Mouse (Mus musculus) cerebellum, adult 18-20 months (tissue): ENCODE data around the gene Ldlrad3.

Experiments
- DNase-seq, 2 experiments: peaks; one replicate each; pipeline ENCODE4 v3.0.0; 2021

Gene Ldlrad3

DNA sequence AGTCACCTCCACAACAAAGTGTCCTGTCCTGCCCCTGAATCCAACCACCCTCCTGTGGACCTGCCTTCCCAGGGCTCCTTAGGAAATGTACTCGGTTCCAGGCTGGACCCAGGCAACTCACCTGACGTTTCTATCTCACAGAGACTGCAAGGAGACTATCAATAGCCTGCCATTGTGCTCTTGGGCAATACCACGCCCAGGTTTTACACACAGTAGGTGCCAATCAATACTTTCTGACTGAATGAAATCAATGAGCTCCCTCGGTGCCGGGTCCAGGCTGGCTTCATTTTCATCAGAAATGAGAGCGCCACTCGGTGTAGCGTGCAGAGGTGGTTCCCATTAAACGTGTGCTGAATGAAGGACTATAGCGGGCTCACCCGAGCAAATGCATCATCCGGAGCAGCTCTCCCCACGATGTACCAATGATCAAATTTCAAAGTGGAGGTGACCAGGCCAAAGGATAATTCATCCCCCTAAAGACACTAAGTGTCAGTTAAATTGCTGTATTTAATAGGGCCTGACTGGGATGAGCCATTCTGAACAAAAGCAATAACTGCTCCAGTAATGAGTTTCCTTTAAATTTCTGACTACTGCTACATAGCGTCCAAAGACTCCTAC, 43.4 kb downstream of the Ldlrad3 start:
- DNase-seq, result no peak

GRCm38 (mm10) chr2:102142197-102142623, 44.0 kb downstream of the Ldlrad3 start:
- DNase-seq, result no peak

DNA sequence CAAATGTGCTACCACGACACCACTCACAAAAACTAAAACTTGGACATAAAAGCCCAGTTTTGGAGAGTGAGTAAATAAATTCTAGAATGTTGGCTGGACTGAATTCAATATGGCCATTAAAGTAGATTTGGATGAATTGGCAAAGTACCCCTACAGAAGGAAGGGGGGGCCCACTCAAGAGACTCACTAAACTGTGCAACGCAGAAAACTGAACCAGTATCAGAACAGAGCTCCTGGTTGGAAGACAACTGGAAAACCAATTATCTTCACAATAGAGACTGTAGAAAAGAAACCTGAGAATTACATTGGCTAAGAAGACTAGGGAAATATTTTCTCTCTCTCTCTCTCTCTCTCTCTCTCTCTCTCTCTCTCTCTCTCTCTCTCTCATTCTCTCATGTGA, 45.0 kb downstream of the Ldlrad3 start:
- no peak for DNase-seq

DNA sequence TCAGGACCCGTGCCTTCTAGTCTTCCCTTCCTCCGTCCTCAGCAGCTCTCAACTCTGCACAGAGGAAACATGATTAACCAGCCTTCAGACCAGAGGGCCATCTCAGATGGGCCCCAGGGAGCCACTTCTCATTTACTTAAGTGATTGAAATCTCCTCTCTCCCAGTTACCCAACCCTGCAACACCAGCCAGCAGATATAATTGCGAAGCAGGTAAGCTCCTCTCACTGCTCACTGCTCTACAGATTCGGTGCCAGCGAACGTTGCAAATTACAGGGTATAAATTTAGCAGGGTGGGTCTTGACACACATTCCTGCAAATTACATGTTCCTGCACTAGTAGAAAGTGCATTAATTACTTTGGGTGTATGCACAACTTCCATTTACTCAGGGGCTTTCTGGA, 48.3 kb downstream of the Ldlrad3 start:
- no peak for DNase-seq

DNA sequence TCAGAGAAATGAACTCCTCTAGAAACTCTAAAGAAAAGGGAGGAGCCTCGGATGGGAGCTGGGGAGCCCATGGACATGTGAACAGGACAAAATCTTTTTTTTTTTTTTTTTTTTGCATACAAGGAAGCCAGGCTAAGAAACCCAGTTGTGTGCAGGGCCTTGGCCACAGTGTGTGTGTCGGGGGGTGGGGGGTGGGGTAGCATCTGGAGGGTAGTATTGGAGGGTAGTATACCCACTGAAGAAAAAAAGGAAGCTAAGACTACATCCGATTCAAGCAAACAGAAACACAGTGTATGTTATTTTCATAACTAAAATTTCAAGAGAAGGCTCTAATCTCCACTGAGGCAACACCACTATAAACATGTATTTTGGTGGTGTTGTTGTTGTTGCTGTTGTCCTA, 50.0 kb downstream of the Ldlrad3 start:
- DNase-seq, result no peak

DNA sequence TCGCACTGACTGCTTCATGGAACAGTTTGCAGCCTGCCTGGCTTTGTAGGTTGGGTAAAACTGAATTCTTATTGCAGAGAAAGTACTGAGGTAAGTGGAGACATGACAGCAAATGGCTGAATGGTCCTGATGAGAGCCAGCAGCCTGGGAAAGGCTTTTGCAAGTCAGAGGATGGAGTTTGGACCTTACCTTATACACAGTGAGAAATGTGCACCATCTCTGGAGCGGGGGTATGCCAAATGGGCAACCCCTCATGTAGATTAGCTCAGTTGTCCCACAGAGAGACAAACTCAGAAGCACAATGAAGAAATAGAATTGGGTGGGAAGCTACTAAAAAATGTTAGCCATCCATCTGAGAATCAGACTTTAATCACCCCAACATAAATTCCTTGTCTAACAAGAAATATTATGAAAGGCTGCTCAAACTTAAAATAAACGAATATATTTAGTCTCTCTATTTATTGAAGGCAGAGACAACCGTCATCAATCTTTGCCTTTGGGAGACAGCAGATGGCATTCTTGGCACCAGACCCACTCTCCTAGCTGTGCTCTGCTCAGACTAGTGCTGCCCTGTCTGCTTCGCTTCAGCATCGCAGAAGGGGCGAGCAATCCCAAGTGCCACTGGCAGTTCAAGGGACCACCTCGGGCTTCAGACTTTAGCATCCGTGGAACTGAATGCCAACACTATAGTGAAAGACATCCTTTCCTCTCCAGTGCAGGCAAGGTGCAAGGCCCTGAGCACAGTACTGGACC, 51.5 kb downstream of the Ldlrad3 start:
- DNase-seq, result peak; percentile 91 to 96

- no peak for DNase-seq
Observed at GRCm38 (mm10) chr2:102132945-102133558, 53.1 kb downstream of the Ldlrad3 start.

DNA sequence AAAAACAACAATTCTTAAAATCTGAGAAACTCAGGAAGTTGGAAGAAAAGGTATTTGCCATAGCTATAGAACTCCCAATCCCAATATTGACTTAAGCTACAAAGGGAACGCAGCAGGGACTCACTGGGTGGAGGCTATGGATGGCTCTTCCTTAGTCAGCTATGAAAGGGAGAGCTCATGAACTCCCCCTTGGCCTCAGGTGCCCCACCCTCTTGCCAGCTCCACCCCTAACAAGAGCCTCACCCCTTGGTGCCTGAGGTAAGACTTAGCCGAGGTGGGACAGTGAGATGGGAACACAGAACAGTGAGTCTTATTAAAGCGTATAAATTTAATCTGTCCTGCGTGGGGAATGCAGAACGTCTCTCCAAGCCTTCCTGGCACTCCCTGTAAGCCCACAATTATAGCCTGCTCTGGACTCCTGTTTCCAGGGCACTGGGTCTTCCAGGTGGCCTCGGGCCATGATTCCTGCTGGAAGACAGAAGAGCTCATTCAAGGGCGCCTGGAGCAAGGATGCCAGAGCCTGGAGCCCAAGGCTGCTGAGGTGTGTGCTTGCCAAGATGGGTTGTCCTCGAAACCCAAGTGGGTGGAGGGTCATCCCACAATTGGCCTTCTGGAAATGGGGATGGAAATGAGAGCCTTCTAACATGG, 55.9 kb downstream of the Ldlrad3 start:
- DNase-seq, result peak; percentile 62 to 76

- DNase-seq, result no peak
Observed at GRCm38 (mm10) chr2:102129235-102129634, 57.0 kb downstream of the Ldlrad3 start.

DNA sequence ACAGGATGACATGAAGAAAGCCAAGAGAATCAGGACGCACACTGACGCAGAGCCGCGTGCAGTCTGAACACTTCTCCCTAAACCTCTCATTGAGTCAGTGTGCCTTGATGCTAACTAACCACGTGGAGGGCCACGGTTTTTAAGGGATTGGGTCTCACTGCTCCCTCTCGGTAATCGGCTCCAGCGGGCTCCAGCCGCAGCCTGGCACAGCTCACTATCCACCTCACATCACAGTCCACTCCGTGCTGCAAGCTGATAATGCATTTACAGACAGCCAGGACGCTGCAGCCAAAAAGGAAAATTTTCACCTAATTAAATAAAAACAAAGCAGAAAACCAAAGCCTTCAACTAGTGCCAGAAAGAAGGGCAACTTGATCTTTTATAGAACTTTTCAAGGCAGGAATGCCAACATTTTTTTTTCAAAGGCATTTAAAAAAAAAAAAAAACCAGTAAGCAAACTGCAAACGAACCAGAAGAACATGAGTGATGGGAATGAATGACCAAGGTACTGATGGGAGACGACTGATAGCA, 57.6 kb downstream of the Ldlrad3 start:
- DNase-seq, result no peak

DNA sequence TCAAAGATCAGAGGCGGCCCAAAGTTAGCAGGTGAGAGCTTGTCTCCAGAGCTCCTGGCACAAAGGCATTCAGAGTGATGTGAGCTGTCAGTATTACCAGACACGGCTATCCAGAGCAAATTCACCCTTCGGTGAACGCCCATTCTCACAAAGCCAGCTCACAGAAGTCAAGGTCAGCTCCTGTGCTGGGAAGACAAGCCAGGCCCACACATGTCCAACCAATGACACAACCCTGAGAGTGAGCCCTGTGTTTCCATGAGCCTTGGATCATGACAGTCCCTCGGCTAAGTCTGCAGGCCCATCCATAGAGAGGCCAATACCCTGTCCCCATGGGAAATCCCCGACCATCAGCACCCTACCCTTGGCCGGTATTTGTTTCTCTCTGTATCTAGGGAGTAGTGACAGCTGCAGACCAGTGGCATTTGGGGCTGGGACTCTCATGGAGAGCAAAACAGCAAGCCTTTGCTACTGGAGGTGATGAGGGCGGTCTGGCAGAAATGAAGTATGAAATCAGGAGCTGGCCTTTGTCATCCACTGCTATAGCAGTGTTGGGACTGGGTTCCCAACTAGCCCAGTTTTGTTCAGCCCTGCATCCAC, 58.3 kb downstream of the Ldlrad3 start:
- DNase-seq, result no peak

DNA sequence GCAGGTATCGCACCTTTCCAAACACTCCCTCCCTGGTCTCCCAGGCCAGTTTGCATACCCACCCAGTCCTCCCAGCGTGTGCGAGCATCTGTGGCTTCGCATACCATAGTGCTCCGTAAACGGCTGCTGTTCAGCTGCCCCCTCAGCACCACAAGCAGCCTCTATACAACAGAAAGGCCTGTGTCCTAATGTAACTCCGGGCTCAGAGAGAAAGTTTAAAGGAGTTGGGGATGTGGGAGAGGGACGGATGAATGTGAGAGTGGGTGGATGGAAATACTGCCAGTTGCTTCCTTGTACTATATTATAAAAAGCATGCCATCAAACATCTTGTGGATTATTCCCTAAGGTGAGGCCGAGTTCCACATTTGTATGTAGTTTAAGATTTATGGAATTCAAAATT, 59.0 kb downstream of the Ldlrad3 start:
- no peak for DNase-seq

- peak in 1 of 2 experiments; percentile 40 for DNase-seq
Observed at GRCm38 (mm10) chr2:102126076-102126475, 60.1 kb downstream of the Ldlrad3 start.

DNA sequence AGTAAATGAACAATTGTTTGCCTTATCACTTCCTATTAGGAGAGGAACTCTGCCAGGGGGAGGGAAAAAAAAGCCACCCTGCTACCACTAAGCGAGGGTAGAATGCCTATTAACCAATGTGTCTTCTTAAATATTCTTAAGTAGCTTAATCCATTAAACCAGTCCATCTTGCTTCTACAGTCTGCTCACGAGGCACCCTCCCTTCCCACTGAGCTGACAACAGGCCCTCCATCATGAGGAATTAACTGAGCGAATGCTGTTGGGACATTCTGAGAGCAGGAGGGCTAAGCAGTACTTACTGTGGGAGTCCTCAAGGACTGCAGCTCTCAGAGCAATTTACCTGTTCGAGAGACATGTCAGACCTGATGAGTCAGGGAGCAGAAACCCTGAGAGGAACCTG, 61.1 kb downstream of the Ldlrad3 start:
- no peak for DNase-seq

- DNase-seq, result peak in 1 of 2 experiments; percentile 37
Observed at GRCm38 (mm10) chr2:102122146-102122515, 64.1 kb downstream of the Ldlrad3 start.

- DNase-seq, result peak; percentile 59 to 60
Observed at GRCm38 (mm10) chr2:102121440-102122145, 64.6 kb downstream of the Ldlrad3 start.

DNA sequence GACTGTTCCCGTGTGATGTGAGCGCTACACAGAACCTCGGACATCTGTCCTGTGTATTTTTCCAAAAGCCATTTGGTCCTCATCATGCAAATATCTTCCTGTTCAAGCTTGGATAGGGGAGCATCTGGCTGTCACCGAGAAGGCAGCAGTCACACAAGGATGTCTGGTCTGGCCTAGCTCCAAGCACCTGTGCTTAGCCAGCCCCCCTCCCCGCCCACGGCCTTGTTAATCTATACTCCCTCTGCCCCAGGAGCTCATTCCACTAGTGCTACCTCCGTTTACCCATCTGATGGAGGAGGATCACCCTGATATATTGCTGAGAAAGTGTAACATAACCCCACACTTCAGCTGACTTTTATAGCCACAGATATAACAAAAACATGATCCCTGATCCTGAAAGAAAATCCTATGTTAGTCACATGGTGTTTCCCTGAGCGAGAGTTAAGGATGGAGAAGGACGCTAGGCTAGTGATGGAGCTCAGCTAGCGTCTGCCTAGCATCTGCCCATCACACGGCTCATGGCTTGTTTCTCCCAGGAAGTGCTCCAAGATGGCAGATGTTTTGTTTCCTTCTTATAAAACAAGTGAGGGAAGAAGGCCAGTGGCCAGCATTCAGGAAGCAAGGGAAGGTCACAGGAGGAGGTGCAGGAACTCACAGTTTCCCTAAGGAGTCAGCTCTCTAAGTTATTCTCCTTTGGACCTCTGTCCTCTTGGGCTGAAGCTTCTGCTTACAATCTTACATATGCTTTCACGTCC, 66.3 kb downstream of the Ldlrad3 start:
- DNase-seq, result no peak

DNA sequence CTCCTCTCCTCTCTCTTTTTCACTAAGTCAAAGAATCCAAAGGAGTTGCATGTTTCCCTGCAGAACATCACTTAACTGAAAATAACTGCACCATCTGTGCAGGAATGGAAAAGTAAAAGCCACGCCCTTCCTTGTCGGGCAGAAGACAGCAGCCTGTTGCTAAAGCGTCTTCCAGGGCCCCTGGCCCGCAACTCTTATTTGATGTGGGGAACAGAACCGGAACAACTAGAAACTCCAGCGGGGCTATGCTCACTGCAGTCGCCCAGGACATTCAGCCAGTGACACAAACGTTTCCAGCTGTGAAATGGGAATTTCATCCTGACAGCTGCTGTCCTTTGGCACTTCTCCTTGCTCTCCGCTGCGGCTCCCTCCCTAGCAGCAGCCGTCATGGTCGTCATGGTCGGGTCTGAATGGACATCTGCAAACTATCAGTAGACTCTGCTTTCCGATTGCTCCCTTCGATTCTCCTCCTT, 67.2 kb downstream of the Ldlrad3 start:
- DNase-seq, result no peak

GRCm38 (mm10) chr2:102117402-102117760, 68.8 kb downstream of the Ldlrad3 start:
- peak in 1 of 2 experiments; percentile 41 for DNase-seq

DNA sequence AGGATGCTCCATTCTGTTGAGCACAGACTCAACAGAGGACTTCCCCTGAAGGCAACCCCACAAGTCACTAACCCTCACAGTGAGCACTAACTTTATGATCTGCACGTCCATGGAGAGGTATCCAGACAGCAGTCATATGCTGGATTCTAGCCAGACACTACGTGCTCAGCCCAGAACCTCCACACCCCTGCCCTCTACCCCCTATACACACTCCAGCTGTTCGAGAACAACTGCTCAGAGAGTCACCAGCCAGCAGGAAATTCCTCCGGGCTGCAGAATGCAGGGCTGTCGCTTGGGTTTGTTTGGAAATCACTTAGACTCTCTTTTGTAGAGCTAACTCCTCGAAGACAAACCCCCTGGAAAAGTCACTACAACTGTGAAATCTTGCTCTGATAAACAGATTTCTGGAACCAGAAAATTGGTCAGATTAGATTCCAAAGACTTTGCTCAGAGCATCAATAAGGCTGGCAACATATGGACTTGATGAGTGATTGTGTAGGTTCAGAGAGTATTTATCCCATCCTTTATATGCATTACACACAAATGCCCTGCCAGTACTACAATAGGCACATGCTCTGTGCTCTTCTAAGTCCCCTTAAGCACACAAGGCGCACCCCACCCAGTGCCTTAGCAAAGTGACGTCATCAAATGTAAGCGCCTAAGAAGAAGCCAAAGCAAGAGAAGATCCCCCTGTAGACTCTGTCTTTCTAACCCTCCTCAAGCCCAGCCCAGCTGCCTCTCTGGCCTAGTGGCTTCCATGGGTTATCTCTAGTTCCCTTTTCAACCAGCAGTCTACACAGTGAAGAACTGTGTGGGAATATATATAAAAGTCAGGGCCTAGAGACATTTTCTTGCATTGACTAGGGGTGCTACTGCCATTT, 69.4 kb downstream of the Ldlrad3 start:
- no peak for DNase-seq
